Mouse (Mus musculus) embryonic facial prominence, embryonic 15.5 days (tissue): ENCODE data around the gene Bmpr2. TPM values are rescaled to one million over a fixed set of nuclear protein-coding genes. Genes with fewer than 3 reads are reported as not detected.

Experiments
- ATAC-seq: fragments of 200-750 bp; cut with Nextera tagmentation; 2 replicates; pipeline ENCODE4 v1.8.0; 2017; ENCODE audit warnings: low read depth, moderate TSS enrichment; ENCODE audit not compliant: insufficient number of reproducible peaks, low FRiP score, low TSS enrichment
- H3K27ac ChIP-seq: fragments of 300-500 bp; sonication (generic); replicated peaks from 2 replicates; pipeline ENCODE4 v1.5.1; 2015; ENCODE audit warnings: mild to moderate bottlenecking, inconsistent platforms
- H3K27me3 ChIP-seq: fragments of 300-500 bp; sonication (generic); 2 replicates; pipeline ENCODE4 v1.6.1; 2015; ENCODE audit warnings: inconsistent platforms
- H3K36me3 ChIP-seq: fragments of 300-500 bp; sonication (generic); 2 replicates; pipeline ENCODE4 v1.6.1; 2015; ENCODE audit warnings: mild to moderate bottlenecking, inconsistent platforms
- H3K4me1 ChIP-seq: fragments of 300-500 bp; sonication (generic); 2 replicates; pipeline ENCODE4 v1.6.1; 2015; ENCODE audit warnings: inconsistent platforms
- H3K4me2 ChIP-seq: fragments of 300-500 bp; sonication (generic); replicated peaks from 2 replicates; pipeline ENCODE4 v1.6.1; 2015; ENCODE audit warnings: mild to moderate bottlenecking, inconsistent platforms
- H3K4me3 ChIP-seq: fragments of 300-500 bp; sonication (generic); replicated peaks from 2 replicates; pipeline ENCODE4 v1.5.1; 2015; ENCODE audit warnings: mild to moderate bottlenecking, inconsistent platforms
- H3K9ac ChIP-seq: fragments of 300-500 bp; sonication (generic); 2 replicates; pipeline ENCODE4 v1.6.1; 2015; ENCODE audit warnings: inconsistent platforms
- H3K9me3 ChIP-seq: fragments of 300-500 bp; sonication (generic); replicated peaks from 2 replicates; pipeline ENCODE4 v1.6.1; 2016; ENCODE audit warnings: inconsistent platforms
- WGBS: fragments of 180-500 bp; shearing (Covaris S2); methylation state at CpG from one replicate; pipeline ENCODE4 v1.1.7; 2015; 5-methylcytosine and 5-hydroxymethylcytosine counted together
- polyA plus RNA-seq: library from polyadenylated mRNA; unstranded; fragments of >200 nt; fragmentation: Nextera tagmentation; extraction: Ambion mirVana; gene quantifications from 2 replicates; pipeline ENCODE4 v1.2.1, GENCODE M21; 2015

Bmpr2 gene
- polyA plus RNA-seq, 1 experiment from 2014 or later = 8.8 TPM

GRCm38 (mm10) chr1:59758325-59758724 is 4.9 kb upstream of the Bmpr2 start:
- H3K4me2 ChIP-seq = no peak overlapping the region
- no peaks in the 10 kb centered on the region for H3K9me3 ChIP-seq
- H3K36me3 ChIP-seq = no peaks in the 10 kb centered on the region
- no peak overlapping the region for H3K4me3 ChIP-seq
- no peaks in the 10 kb centered on the region for H3K4me1 ChIP-seq
- WGBS = 91% methylated on average over 1 of the region's 1 CpGs
- H3K27ac ChIP-seq = no peak overlapping the region
- no peak overlapping the region for H3K9ac ChIP-seq
- no peaks in the 10 kb centered on the region for H3K27me3 ChIP-seq
- ATAC-seq = no peak

DNA sequence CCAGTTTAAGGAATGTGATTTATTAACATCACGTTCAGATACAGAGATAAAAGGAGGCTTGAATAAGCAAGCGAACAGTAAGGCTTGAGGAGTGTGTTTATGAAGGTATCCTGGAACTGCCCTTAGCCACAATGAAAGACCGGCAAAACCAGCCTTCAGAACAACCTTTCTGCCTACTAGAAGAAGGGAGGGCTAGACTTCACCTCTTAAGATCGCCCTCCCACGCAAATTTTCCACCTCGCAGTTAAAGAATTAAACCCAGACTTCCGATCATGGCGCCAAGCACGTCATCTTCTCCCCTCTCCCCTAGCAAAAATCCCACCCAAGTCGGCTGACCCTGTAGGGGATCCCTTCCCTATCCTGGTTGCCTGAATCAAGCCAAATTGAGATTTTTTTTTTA is 992 bp upstream of the Bmpr2 start:
- 2% methylated on average over 10 of the region's 10 CpGs for WGBS
- ATAC-seq = no peak
- H3K27ac ChIP-seq = peak overlapping the region; percentile 99

DNA sequence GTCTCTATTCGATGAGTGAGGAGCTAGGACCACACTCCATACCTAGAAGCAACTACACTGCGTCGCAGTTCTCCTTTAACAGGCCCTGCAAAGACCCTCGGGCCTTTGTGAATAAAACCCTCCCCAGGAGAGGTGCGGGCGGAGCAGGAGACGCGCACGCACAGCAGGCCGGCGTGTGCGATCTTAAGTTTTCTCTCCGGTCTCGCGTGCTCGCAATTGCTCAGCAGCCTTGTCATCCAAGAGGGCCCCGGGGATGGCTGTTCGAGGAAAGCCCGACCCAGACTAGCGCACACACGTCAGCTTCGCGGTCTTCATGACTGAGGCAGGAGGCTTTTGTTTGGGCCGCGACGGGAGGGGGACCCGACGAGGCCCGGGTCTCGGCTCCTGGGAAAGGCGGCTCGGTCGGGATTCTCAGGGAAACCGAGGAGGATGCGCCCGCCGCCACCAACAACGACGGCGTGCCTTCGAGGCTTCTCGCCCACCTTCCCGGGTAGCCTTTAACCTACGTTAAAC is 493 bp upstream of the Bmpr2 start:
- ATAC-seq = peak; percentile 49
- peaks cover 6% of the 10 kb centered on the region for H3K4me1 ChIP-seq
- H3K27ac ChIP-seq = peak overlapping the region; percentile 99
- under 1% methylated on average over 44 of the region's 44 CpGs for WGBS
- H3K36me3 ChIP-seq = no peaks in the 10 kb centered on the region
- H3K4me2 ChIP-seq = peak overlapping the region; percentile 79
- no peaks in the 10 kb centered on the region for H3K27me3 ChIP-seq
- peak overlapping the region; percentile 77 for H3K9ac ChIP-seq
- H3K4me3 ChIP-seq = peak overlapping the region; percentile 88
- no peaks in the 10 kb centered on the region for H3K9me3 ChIP-seq

More for the DNA sequence above, 992 bp upstream of the Bmpr2 start:
- Histone ChIP-seq H3K9me3 (no peaks in the 10 kb centered on the region), H3K36me3 (no peaks in the 10 kb centered on the region), H3K4me1 (peaks cover 6% of the 10 kb centered on the region), H3K27me3 (no peaks in the 10 kb centered on the region), H3K9ac (peak overlapping the region; percentile 77), H3K4me3 (peak overlapping the region; percentile 88), H3K4me2 (peak overlapping the region; percentile 79)

- peak overlapping the region; percentile 99 for H3K27ac ChIP-seq
- ATAC-seq = peak; percentile 73
Measured at GRCm38 (mm10) chr1:59763781-59764251, 616 bp downstream of the Bmpr2 start.

DNA sequence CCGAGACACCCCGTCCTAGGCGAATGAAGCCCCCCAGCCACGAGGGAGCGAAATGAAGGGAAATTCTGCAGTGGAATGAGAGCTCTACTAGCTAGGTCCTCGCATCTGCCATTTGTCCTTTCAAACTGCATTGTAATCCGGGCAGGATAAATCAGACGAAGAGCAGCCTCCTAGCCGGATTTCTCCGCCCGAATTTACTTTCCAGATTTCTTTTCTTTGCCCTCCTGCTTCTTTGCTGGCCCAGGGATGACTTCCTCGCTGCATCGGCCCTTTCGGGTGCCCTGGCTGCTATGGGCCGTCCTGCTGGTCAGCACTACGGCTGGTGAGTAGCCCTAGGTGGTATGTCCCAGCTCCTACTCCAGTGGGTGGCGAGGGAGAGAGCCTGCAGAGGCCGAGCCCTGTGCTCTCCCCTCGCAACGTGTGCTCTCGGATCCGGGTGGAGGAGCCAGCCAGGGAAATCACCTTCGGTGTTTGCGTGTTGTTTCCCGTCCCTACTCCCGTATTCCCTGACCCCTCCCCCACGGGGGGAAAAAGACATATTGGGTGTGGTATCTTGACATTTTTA is 1.3 kb downstream of the Bmpr2 start:
- Histone ChIP-seq H3K4me3 (peak overlapping the region; percentile 88), H3K4me1 (peaks cover 12% of the 10 kb centered on the region), H3K36me3 (no peaks in the 10 kb centered on the region; the same call in 1 of the 2 replicates), H3K27me3 (no peaks in the 10 kb centered on the region), H3K9ac (peak overlapping the region; percentile 77), H3K9me3 (no peaks in the 10 kb centered on the region), H3K4me2 (peak overlapping the region; percentile 79), H3K27ac (peak overlapping the region; percentile 99)
- under 1% methylated on average over 27 of the region's 27 CpGs for WGBS
- ATAC-seq = no peak

More at GRCm38 (mm10) chr1:59763781-59764251, 616 bp downstream of the Bmpr2 start:
- Histone ChIP-seq H3K27me3 (no peaks in the 10 kb centered on the region), H3K36me3 (no peaks in the 10 kb centered on the region; the same call in 1 of the 2 replicates), H3K4me1 (peaks cover 12% of the 10 kb centered on the region), H3K9ac (peak overlapping the region; percentile 77), H3K9me3 (no peaks in the 10 kb centered on the region), H3K4me3 (peak overlapping the region; percentile 88), H3K4me2 (peak overlapping the region; percentile 79)
- WGBS = under 1% methylated on average over 54 of the region's 55 CpGs

DNA sequence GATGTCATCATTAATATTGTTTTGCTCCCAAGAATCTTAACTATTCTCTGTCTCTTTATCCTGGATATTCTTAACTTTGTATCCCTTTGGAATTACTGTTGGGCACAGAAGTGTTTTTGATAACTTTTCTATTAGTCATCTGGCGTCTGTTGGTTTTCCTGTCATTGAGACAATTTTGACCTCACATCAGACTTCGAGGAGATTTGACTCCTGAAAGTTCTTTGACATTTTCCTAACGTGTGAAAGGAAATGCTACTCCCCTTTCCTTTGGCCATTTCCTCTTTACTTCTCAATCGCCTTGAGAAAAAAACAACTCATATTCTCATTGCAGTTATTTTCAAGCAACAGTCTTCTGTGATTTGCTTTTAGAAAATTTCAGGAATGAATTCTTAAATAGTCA is 2.1 kb downstream of the Bmpr2 start:
- H3K27ac ChIP-seq = no peak overlapping the region
- H3K36me3 ChIP-seq = no peaks in the 10 kb centered on the region; the same call in 1 of the 2 replicates
- H3K9me3 ChIP-seq = no peaks in the 10 kb centered on the region
- H3K4me3 ChIP-seq = peak overlapping the region; percentile 88
- H3K4me1 ChIP-seq = peaks cover 15% of the 10 kb centered on the region
- no peak overlapping the region for H3K9ac ChIP-seq
- WGBS = 1% methylated on average over 4 of the region's 4 CpGs
- H3K4me2 ChIP-seq = peak overlapping the region; percentile 79
- H3K27me3 ChIP-seq = no peaks in the 10 kb centered on the region
- ATAC-seq = no peak

DNA sequence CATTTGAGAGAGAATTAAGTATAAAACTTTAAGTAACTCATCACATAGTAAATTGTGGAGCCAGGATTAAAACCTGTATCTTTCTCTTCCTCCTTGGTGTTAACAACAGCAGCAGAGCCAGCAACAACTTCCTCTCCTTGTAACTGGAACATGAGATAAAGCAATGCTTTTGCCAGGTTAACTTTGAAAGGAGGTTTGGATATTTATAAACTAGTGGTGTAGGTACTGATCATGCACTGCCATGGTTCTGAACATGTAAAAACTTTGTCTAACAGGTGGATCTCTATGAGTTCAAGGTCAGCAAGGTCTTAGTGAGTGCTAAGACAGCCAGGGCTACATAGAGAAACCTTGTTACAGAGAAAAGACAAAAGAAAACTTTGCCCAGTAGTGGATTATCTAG is 3.4 kb downstream of the Bmpr2 start:
- no peak overlapping the region for H3K27ac ChIP-seq
- H3K36me3 ChIP-seq = no peaks in the 10 kb centered on the region; the same call in 1 of the 2 replicates
- peaks cover 20% of the 10 kb centered on the region for H3K4me1 ChIP-seq
- H3K4me3 ChIP-seq = peak overlapping the region; percentile 18
- H3K27me3 ChIP-seq = no peaks in the 10 kb centered on the region
- no peaks in the 10 kb centered on the region for H3K9me3 ChIP-seq
- H3K4me2 ChIP-seq = peak overlapping the region; percentile 44
- no peak for ATAC-seq
- H3K9ac ChIP-seq = no peak overlapping the region

DNA sequence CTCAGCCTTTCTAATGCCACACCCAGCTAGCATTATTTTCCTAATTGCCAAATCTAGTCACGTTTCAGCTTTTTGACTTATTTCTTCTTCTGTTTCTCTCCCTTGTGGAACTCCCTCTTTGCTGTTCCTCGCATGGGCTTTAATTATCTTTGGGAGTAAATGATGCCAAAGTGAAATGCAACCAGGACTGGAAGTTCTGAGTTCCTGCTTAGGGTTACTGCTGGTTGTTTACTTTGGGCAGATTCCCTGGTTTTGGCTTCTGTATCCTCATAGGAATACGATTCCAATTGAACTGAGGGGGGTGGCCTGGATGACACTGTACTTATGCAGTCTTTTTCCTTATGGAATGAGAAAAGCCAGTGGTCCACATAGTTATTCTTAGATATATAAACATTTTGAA is 8.7 kb downstream of the Bmpr2 start:
- no peak overlapping the region for H3K27ac ChIP-seq
- H3K9me3 ChIP-seq = no peaks in the 10 kb centered on the region
- no peak overlapping the region for H3K4me3 ChIP-seq
- H3K4me1 ChIP-seq = peaks cover 19% of the 10 kb centered on the region
- H3K4me2 ChIP-seq = no peak overlapping the region
- H3K36me3 ChIP-seq = no peaks in the 10 kb centered on the region; the same call in 1 of the 2 replicates
- H3K9ac ChIP-seq = no peak overlapping the region
- WGBS = 52% methylated on average over 3 of the region's 3 CpGs
- H3K27me3 ChIP-seq = no peaks in the 10 kb centered on the region
- no peak for ATAC-seq

GRCm38 (mm10) chr1:59781080-59781479 is 17.9 kb downstream of the Bmpr2 start:
- Histone ChIP-seq H3K27me3 (no peaks in the 10 kb centered on the region), H3K9me3 (no peaks in the 10 kb centered on the region), H3K4me3 (no peak overlapping the region), H3K36me3 (no peaks in the 10 kb centered on the region), H3K4me1 (no peaks in the 10 kb centered on the region), H3K27ac (no peak overlapping the region), H3K4me2 (no peak overlapping the region), H3K9ac (no peak overlapping the region)
- no peak for ATAC-seq
- 81% methylated on average over 1 of the region's 1 CpGs for WGBS

GRCm38 (mm10) chr1:59788975-59789374 is 25.8 kb downstream of the Bmpr2 start:
- Histone ChIP-seq H3K27me3 (no peaks in the 10 kb centered on the region), H3K9me3 (no peaks in the 10 kb centered on the region), H3K9ac (no peak overlapping the region), H3K36me3 (no peaks in the 10 kb centered on the region), H3K4me3 (no peak overlapping the region), H3K27ac (no peak overlapping the region), H3K4me2 (no peak overlapping the region), H3K4me1 (no peaks in the 10 kb centered on the region)
- ATAC-seq = no peak
- WGBS = 76% methylated on average over 6 of the region's 6 CpGs

GRCm38 (mm10) chr1:59789741-59790140 is 26.5 kb downstream of the Bmpr2 start:
- Histone ChIP-seq H3K9me3 (no peaks in the 10 kb centered on the region), H3K27me3 (no peaks in the 10 kb centered on the region), H3K27ac (no peak overlapping the region), H3K36me3 (no peaks in the 10 kb centered on the region), H3K9ac (no peak overlapping the region), H3K4me1 (no peaks in the 10 kb centered on the region), H3K4me2 (no peak overlapping the region), H3K4me3 (no peak overlapping the region)
- ATAC-seq = no peak
- 74% methylated on average over 5 of the region's 5 CpGs for WGBS

- H3K4me3 ChIP-seq = no peak overlapping the region
- no peak overlapping the region for H3K9ac ChIP-seq
- H3K4me2 ChIP-seq = no peak overlapping the region
- 37% methylated on average over 1 of the region's 1 CpGs for WGBS
- H3K27me3 ChIP-seq = no peaks in the 10 kb centered on the region
- no peaks in the 10 kb centered on the region for H3K9me3 ChIP-seq
- no peaks in the 10 kb centered on the region for H3K36me3 ChIP-seq
- no peak overlapping the region for H3K27ac ChIP-seq
- no peaks in the 10 kb centered on the region for H3K4me1 ChIP-seq
- ATAC-seq = no peak
Measured at GRCm38 (mm10) chr1:59795336-59795735, 32.1 kb downstream of the Bmpr2 start.
